Mouse (Mus musculus): Measurements from ENCODE around the gene Paf1.

DNA sequence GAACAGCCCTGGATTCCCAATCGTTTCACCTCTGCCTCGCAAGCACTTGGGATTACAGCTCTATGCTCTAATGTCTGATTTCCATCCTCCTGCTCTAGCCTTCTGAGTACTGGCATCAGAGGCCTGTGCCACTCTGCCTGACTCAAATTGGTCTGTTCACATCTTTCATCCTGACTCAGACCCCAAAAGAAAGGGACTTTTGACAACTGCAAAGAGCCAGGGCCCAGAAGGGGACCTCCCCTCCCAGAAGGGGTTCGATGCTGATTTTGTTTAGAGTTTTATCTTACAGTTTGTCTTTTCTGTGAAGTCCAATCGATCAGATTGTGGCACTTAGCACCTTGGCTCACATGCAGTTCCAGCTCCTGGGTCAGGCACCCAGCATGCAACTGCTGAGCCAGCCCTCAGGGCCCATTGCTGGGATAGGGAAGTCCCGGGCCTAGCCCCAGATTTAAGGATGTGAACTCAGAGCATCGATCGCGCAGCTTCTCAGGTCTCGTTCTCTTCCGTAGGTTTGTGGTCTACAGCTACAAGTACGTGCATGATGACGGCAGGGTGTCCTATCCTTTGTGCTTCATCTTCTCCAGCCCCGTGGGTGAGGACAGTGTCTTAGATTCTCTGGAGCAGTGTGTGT is 51.7 kb downstream of the Paf1 start:
- TF ChIP-seq POLR2A (IDR thresholded peaks at IDR 0.05; ENCODE audit: borderline replicate concordance, low read depth, low read length) = no peak
- TF ChIP-seq CTCF (IDR thresholded peaks at IDR 0.05; ENCODE audit: low read depth, low read length) = no peak

All from bone marrow macrophage, adult 2 months (primary cell).